Mouse (Mus musculus) heart, embryonic 13.5 days (tissue): ENCODE data around the gene 1810013L24Rik. TPM values are rescaled to one million over a fixed set of nuclear protein-coding genes. Genes with fewer than 3 reads are reported as not detected.

Source experiments
- ATAC-seq: fragments of 200-750 bp; cut with Nextera tagmentation; 2 replicates; pipeline ENCODE4 v1.8.0; 2017; ENCODE audit warnings: moderate TSS enrichment; ENCODE audit not compliant: insufficient number of reproducible peaks, low FRiP score, low TSS enrichment; ENCODE audit errors: extremely low read depth
- H3K27ac ChIP-seq: fragments of 300-500 bp; sonication (generic); replicated peaks from 2 replicates; pipeline ENCODE4 v1.5.1; 2015; ENCODE audit warnings: moderate library complexity, mild to moderate bottlenecking, inconsistent platforms
- H3K27me3 ChIP-seq: fragments of 300-500 bp; sonication (generic); replicated peaks from 2 replicates; pipeline ENCODE4 v1.6.1; 2015; ENCODE audit warnings: mild to moderate bottlenecking, inconsistent platforms
- H3K36me3 ChIP-seq: fragments of 300-500 bp; sonication (generic); 2 replicates; pipeline ENCODE4 v1.6.1; 2015; ENCODE audit warnings: mild to moderate bottlenecking, inconsistent platforms
- H3K4me1 ChIP-seq: fragments of 300-500 bp; sonication (generic); 2 replicates; pipeline ENCODE4 v1.6.1; 2015; ENCODE audit warnings: inconsistent platforms
- H3K4me2 ChIP-seq: fragments of 300-500 bp; sonication (generic); 2 replicates; pipeline ENCODE4 v1.6.1; 2015; ENCODE audit warnings: inconsistent platforms, mild to moderate bottlenecking, moderate library complexity
- H3K4me3 ChIP-seq: fragments of 300-500 bp; sonication (generic); 2 replicates; pipeline ENCODE4 v1.5.1; 2015; ENCODE audit warnings: moderate library complexity, mild to moderate bottlenecking, inconsistent platforms
- H3K9ac ChIP-seq: fragments of 300-500 bp; sonication (generic); 2 replicates; pipeline ENCODE4 v1.6.1; 2015; ENCODE audit warnings: inconsistent platforms, mild to moderate bottlenecking, moderate library complexity
- H3K9me3 ChIP-seq: fragments of 300-500 bp; sonication (generic); 2 replicates; pipeline ENCODE4 v1.6.1; 2016; ENCODE audit warnings: inconsistent platforms
- WGBS: fragments of 180-500 bp; shearing (Covaris S2); methylation state at CpG from one replicate; pipeline ENCODE4 v1.1.7; 2015; ENCODE audit warnings: mixed read lengths; 5-methylcytosine and 5-hydroxymethylcytosine counted together
- polyA plus RNA-seq: library from polyadenylated mRNA; unstranded; fragments of >200 nt; fragmentation: Nextera tagmentation; extraction: Ambion mirVana; gene quantifications from 2 replicates; pipeline ENCODE4 v1.2.1, GENCODE M21; 2015

Gene 1810013L24Rik
- polyA plus RNA-seq, 1 experiment from 2014 or later, result 16.4 TPM

DNA sequence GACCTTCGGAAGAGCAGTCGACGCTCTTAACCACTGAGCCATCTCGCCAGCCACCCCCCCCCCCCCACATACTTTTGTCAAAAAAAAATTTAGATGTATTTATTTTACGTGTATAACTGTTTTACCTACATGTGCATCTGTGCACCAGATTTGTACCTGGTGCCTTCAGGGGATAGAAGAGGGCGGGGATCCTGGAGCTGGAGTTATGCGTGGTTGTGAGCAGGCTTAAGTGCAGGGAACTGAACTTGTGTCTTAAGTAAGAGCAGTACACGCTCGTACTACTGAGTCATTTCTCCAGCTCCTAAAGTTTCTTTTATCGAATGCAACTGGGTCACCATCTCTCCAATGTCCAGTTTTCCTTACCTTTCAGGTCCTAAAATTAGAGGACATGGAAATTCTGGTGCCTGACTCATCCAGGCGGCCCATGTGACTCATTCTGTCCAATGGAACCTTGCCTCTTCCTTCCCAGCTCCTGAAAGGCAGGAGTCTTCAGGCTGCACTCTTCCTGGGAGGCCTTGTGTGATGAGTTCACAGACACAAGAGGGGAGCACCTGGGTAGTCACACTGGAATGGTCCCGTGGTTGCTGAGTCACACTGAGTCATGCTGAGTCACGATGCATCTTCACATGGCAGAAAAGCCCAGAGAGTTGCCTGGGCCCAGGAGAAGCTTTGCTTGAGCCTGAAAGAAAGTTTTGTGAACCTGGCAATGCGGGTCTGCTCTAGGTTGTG, 19.3 kb upstream of the 1810013L24Rik start:
- Histone ChIP-seq H3K9me3 (no peaks in the 10 kb centered on the region), H3K4me1 (no peaks in the 10 kb centered on the region), H3K36me3 (no peaks in the 10 kb centered on the region), H3K9ac (no peak overlapping the region), H3K27me3 (no peaks in the 10 kb centered on the region), H3K4me2 (no peak overlapping the region), H3K4me3 (0 out of 2 replicates have a peak overlapping the region, but pooled peaks have one; percentile 14), H3K27ac (peak overlapping the region; percentile 68; the same call in 1 of the 2 replicates)
- ATAC-seq, result peak; percentile 93
- 83% methylated on average over 14 of the region's 14 CpGs for WGBS

DNA sequence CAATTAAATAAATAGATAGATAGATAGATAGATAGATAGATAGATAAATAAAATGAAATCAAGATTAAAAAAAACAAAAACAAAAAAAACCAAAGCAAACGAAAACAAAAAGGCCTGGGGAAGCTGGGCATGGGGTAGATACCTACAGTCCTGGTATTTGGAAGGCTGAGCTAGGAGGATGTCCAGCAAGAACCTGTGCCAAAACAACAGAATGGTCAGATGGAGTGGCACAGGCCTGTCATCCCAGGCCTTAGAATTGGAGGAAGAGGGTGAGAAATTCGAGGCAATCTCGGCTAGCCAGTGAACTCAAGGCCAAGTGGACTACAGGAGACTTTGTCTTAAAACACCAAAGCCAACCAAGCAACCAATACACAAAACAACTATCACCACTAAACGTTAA, 12.0 kb upstream of the 1810013L24Rik start:
- no peak overlapping the region for H3K4me2 ChIP-seq
- H3K9ac ChIP-seq, result no peak overlapping the region
- H3K9me3 ChIP-seq, result no peaks in the 10 kb centered on the region
- no peak overlapping the region for H3K27ac ChIP-seq
- H3K4me1 ChIP-seq, result no peaks in the 10 kb centered on the region
- H3K4me3 ChIP-seq, result no peak overlapping the region
- no peaks in the 10 kb centered on the region for H3K36me3 ChIP-seq
- H3K27me3 ChIP-seq, result no peaks in the 10 kb centered on the region
- ATAC-seq, result no peak
- WGBS, result 64% methylated on average over 4 of the region's 4 CpGs

DNA sequence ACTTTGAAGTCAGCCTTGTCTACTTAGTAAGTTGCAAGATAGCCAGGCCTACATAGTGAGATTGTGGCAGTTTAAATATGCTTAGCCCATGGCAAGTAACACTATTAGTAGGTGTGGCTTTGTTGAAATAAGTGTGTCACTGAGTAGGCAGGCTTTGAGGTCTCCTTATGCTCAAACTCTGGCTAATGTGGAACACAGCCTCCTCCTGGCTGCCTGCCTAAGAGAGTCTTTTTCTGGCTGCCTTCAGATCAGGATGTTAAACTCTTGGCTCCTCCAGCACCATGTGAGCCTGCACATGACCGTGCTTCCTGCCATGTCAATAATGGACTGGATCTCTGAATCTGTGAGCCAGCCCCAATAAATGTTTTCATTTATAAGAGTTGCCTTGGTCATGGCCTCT, 8.5 kb upstream of the 1810013L24Rik start:
- Histone ChIP-seq H3K9ac (no peak overlapping the region), H3K4me3 (no peak overlapping the region), H3K27ac (no peak overlapping the region), H3K9me3 (no peaks in the 10 kb centered on the region), H3K4me1 (no peaks in the 10 kb centered on the region), H3K4me2 (no peak overlapping the region), H3K36me3 (no peaks in the 10 kb centered on the region), H3K27me3 (no peaks in the 10 kb centered on the region)
- 74% methylated on average over 1 of the region's 1 CpGs for WGBS
- ATAC-seq, result no peak

DNA sequence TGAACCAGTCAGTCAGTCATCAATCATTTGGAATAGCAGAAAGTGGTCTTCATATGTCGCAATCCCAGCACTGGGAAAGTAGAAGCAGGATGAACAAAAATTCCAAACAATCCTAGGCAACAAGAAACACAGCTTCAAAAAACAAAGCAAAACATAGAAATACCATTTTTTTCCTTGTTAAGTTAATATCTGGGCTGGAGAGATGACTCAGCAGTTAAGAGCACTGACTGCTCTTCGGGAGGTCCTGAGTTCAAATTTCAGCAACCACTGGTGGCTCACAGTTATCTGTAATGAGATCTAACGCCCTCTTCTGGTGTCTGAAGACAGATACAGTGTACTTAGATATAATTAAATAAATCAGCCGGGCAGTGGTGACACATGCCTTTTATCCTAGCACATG, 7.3 kb upstream of the 1810013L24Rik start:
- Histone ChIP-seq H3K36me3 (no peaks in the 10 kb centered on the region), H3K27ac (no peak overlapping the region), H3K4me2 (no peak overlapping the region), H3K4me3 (no peak overlapping the region), H3K4me1 (no peaks in the 10 kb centered on the region), H3K9ac (no peak overlapping the region), H3K27me3 (no peaks in the 10 kb centered on the region), H3K9me3 (no peaks in the 10 kb centered on the region)
- 70% methylated on average over 4 of the region's 4 CpGs for WGBS
- no peak for ATAC-seq

DNA sequence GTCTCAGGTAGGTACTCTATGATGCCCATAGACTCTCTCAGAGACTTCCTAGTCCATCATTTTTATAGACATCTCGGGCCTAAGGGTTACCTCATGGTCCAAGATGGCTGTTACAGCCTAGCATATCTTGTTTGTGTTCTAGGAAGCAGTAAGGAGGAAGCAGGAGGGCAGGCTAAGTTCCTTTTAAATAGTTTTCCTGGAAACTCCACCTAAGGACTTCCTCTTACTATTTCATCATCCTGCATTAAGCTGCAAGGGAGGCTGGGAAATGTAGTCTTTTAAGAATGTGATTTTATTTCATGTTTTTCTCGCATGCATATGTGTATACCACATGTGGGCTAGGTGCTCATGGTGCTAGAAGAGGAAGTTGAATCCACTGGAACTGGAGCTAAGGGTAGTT, 6.2 kb upstream of the 1810013L24Rik start:
- Histone ChIP-seq H3K27me3 (no peaks in the 10 kb centered on the region), H3K4me2 (no peak overlapping the region), H3K4me3 (no peak overlapping the region), H3K4me1 (no peaks in the 10 kb centered on the region), H3K36me3 (no peaks in the 10 kb centered on the region), H3K27ac (no peak overlapping the region), H3K9ac (no peak overlapping the region), H3K9me3 (no peaks in the 10 kb centered on the region)
- whole genome bisulfite sequencing, result 60% methylated on average over 2 of the region's 2 CpGs
- no peak for ATAC-seq

DNA sequence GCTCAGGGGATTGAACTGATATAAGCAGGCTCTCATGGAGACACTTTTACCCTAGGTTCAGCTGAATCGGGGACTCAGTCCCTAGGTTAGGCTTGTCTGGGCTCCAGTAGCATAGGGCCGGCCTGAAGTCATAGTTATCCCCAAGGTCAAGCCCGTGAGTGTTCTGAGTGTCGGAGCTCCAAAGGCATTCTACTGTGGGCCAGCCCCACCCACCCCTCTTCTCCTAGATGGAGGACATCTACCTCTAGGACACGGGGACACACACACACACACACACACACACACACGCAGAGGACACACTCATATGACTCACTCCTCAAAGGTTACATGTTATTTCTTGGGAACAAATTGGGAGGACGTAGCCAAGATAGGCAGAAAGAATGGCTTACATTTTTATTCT, 2.5 kb upstream of the 1810013L24Rik start:
- Histone ChIP-seq H3K4me2 (no peak overlapping the region), H3K36me3 (peaks cover 8% of the 10 kb centered on the region), H3K4me3 (no peak overlapping the region), H3K27me3 (no peaks in the 10 kb centered on the region), H3K4me1 (peaks cover 11% of the 10 kb centered on the region), H3K27ac (no peak overlapping the region), H3K9ac (no peak overlapping the region), H3K9me3 (no peaks in the 10 kb centered on the region)
- WGBS, result 74% methylated on average over 7 of the region's 7 CpGs
- ATAC-seq, result no peak

DNA sequence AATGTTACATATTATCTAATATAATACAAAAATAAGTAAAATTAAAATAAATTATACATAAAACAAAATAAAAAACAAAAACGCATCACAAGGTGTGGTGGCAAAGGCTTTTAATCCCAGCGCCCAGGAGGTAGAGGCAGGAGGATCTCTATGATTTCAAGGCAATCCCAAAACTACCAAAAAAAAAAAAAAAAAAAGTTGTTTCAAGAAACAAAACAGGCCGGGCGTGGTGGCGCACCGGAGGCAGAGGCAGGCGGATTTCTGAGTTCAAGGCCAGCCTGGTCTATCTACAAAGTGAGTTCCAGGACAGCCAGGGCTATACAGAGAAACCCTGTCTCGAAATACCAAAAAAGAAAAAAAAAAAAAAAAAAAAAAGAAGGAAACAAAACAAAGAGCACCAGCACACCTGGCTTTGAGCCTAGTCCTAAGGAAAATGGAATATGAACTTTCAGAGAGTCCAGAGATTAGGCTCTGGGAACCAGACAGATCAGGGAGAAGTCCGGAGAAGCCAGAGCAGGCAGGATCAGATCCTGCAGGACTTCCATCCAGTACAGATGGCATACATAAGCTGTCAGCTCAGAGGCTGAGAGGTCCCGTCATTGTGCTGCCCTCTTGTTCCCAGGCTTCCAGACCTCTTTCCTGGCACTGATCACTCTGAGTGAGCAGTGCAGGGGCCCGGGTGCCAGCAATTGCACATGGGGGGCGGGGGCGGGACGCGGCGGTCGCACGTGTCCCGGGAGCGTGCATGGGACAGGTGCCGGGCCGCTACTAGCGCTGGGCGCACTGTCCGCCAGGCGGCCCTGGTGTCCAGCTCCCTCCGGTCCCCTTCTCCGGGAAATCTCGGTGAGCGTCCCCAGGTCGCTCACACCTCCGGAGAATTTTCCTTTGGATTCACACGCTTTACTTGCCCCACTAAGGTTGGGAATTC, 1.0 kb upstream of the 1810013L24Rik start:
- Histone ChIP-seq H3K36me3 (peaks cover 24% of the 10 kb centered on the region), H3K4me3 (peak overlapping the region; percentile 95), H3K27me3 (no peaks in the 10 kb centered on the region), H3K9ac (peak overlapping the region; percentile 83), H3K4me1 (peaks cover 26% of the 10 kb centered on the region), H3K9me3 (no peaks in the 10 kb centered on the region), H3K4me2 (peak overlapping the region; percentile 92), H3K27ac (peak overlapping the region; percentile 96)
- WGBS, result 10% methylated on average over 33 of the region's 33 CpGs
- ATAC-seq, result peak; percentile 47

DNA sequence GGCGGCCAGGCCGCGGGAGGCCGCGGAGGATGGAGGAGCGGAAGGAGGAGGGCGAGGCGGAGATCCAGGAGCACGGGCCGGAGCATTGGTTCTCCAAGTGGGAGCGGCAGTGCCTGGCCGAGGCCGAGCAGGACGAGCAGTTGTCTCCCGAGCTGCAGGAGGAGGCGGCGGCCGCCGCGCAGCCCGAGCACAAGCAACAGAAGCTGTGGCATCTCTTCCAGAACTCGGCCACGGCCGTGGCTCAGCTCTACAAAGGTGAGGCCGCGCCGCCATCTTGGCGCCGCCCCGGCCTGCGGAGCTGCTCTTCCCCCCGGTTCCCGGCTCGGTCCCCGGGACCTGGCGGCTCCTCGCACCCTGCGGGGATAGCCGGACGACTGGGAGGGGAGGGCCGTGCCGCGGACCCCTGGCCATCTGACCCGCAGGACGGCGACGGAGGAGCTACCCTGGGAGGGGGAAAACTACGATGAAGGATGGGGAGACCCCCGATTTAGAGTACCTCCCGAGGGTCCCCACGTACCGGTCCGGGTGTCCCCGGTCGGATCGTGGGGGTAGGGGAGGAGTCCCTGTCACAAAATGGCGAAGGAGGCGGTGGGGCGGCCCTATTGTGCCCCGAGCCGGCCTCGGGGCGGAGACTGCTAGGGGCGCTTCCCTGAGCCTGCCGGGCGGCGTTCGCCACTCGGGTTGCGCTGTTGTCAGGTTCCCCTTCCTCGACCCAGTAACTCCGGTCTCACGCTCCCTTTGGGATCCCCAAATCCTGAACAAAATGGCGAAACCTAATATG, 721 bp downstream of the 1810013L24Rik start:
- H3K27me3 ChIP-seq, result no peaks in the 10 kb centered on the region
- no peaks in the 10 kb centered on the region for H3K9me3 ChIP-seq
- 0 out of 2 replicates have a peak, but pooled peaks have one; percentile 15 for ATAC-seq
- H3K9ac ChIP-seq, result peak overlapping the region; percentile 100
- under 1% methylated on average over 60 of the region's 74 CpGs for WGBS
- peak overlapping the region; percentile 95 for H3K4me3 ChIP-seq
- H3K4me2 ChIP-seq, result peak overlapping the region; percentile 95
- H3K36me3 ChIP-seq, result peaks cover 39% of the 10 kb centered on the region
- peaks cover 42% of the 10 kb centered on the region for H3K4me1 ChIP-seq
- peak overlapping the region; percentile 98 for H3K27ac ChIP-seq

DNA sequence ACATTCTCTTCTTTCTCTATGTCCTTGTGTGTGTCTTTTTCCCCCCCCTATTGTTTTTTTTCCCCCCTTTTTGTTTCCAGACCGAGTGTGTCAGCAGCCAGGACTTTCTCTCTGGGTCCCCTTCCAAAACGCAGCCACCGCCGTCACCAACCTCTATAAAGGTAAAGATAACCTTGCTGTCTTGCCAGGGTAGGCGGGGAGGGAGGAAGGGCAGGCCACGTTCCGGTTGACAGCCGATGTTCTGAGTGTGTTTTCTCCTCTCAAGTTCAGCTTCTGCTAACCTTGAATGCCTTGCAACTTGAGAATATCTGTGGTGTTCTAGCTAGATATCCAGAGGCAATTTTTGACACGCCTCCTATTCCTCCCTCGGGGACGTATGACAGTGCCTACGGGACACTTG, 1.3 kb downstream of the 1810013L24Rik start:
- 2% methylated on average over 12 of the region's 12 CpGs for WGBS
- no peaks in the 10 kb centered on the region for H3K27me3 ChIP-seq
- peaks cover 42% of the 10 kb centered on the region for H3K4me1 ChIP-seq
- peak overlapping the region; percentile 100 for H3K9ac ChIP-seq
- peak overlapping the region; percentile 95 for H3K4me3 ChIP-seq
- peak overlapping the region; percentile 95 for H3K4me2 ChIP-seq
- peaks cover 40% of the 10 kb centered on the region for H3K36me3 ChIP-seq
- H3K9me3 ChIP-seq, result no peaks in the 10 kb centered on the region
- peak overlapping the region; percentile 98 for H3K27ac ChIP-seq
- ATAC-seq, result no peak

DNA sequence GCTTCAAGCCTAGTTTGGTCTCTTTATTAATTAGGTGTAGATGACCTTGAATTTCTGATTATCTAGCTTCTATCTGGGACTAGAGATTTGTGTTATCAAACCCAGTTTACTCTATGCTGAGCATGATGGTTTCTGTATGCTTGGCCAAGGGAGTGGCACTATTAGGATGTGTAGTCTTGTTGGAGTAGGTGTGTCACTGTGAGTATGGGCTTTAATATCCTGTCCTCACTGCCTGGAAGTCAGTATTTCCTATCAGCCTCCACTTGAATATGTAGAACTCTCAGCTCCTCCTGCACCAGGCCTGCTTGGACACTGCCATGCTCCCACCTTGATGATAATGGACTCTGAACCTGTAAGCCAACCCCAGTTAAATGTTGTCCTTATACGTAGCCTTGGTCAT, 7.0 kb downstream of the 1810013L24Rik start:
- peaks cover 87% of the 10 kb centered on the region for H3K36me3 ChIP-seq
- no peak for ATAC-seq
- H3K9me3 ChIP-seq, result no peaks in the 10 kb centered on the region
- peak overlapping the region; percentile 26 for H3K4me3 ChIP-seq
- peak overlapping the region; percentile 36 for H3K4me2 ChIP-seq
- H3K27me3 ChIP-seq, result no peaks in the 10 kb centered on the region
- peaks cover 49% of the 10 kb centered on the region for H3K4me1 ChIP-seq
- WGBS, result 84% methylated on average over 1 of the region's 1 CpGs
- H3K9ac ChIP-seq, result no peak overlapping the region
- H3K27ac ChIP-seq, result peak overlapping the region; percentile 20; the same call in 1 of the 2 replicates

DNA sequence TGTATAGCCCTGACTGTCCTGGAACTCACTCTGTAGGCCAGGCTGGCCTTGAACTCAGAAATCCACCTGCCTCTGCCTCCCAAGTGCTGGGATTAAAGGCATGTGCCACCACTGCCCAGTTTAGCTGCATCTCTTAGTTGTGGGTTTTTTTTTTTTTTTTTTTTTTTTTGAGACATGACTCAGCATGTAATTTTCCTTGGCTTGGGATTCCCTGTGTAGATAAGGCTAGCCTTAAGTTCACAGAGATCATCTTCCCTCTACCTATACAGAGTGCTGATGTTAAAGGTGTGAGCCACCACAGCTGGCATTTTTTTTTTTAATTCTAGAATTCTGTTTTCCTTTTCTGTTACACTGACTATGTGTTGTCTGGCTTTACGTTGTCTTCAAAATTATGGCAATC, 7.7 kb downstream of the 1810013L24Rik start:
- Histone ChIP-seq H3K27ac (no peak overlapping the region), H3K4me1 (peaks cover 42% of the 10 kb centered on the region), H3K36me3 (peaks cover 88% of the 10 kb centered on the region), H3K9me3 (no peaks in the 10 kb centered on the region), H3K9ac (no peak overlapping the region), H3K4me2 (peak overlapping the region; percentile 36; the same call in 1 of the 2 replicates), H3K4me3 (peak overlapping the region; percentile 21; the same call in 1 of the 2 replicates), H3K27me3 (no peaks in the 10 kb centered on the region)
- peak; percentile 68; the same call in 1 of the 2 replicates for ATAC-seq
- 90% methylated on average over 1 of the region's 1 CpGs for WGBS
